Mouse (Mus musculus) embryonic facial prominence, embryonic 11.5 days (tissue): ENCODE measurements around the gene Slc10a6. TPM values are rescaled to one million over a fixed set of nuclear protein-coding genes. Genes with fewer than 3 reads are reported as not detected.

ENCODE experiments used
- ATAC-seq: fragments of 200-750 bp; cut with Nextera tagmentation; replicated peaks from 2 replicates; pipeline ENCODE4 v1.8.0; 2017; ENCODE audit warnings: low read depth; ENCODE audit not compliant: insufficient number of reproducible peaks, low FRiP score, low TSS enrichment
- DNase-seq: peaks from one replicate; pipeline ENCODE4 v3.0.0-alpha.2; 2015; ENCODE audit warnings: low spot score
- H3K27ac ChIP-seq: fragments of 300-500 bp; sonication (generic); replicated peaks from 2 replicates; pipeline ENCODE4 v1.5.1; 2014; ENCODE audit warnings: mild to moderate bottlenecking, low read depth, low read length, control low read depth
- H3K27me3 ChIP-seq: fragments of 300-500 bp; sonication (generic); 2 replicates; pipeline ENCODE4 v1.6.1; 2014; ENCODE audit warnings: mild to moderate bottlenecking, low read length, moderate library complexity, mixed read lengths; ENCODE audit not compliant: control insufficient read depth, insufficient read depth
- H3K36me3 ChIP-seq: fragments of 300-500 bp; sonication (generic); replicated peaks from 2 replicates; pipeline ENCODE4 v1.6.1; 2014; ENCODE audit warnings: low read depth, mild to moderate bottlenecking, low read length, moderate library complexity, mixed read lengths; ENCODE audit not compliant: control insufficient read depth, insufficient read depth
- H3K4me1 ChIP-seq: fragments of 300-500 bp; sonication (generic); 2 replicates; pipeline ENCODE4 v1.6.1; 2014; ENCODE audit warnings: low read length, mixed read lengths; ENCODE audit not compliant: control insufficient read depth, insufficient read depth
- H3K4me2 ChIP-seq: fragments of 300-500 bp; sonication (generic); 2 replicates; pipeline ENCODE4 v1.6.1; 2014; ENCODE audit warnings: low read depth, mild to moderate bottlenecking, control low read depth, low read length, moderate library complexity
- H3K4me3 ChIP-seq: fragments of 300-500 bp; sonication (generic); 2 replicates; pipeline ENCODE4 v1.5.1; 2014; ENCODE audit warnings: low read depth, low read length, control low read depth
- H3K9ac ChIP-seq: fragments of 300-500 bp; sonication (generic); replicated peaks from 2 replicates; pipeline ENCODE4 v1.6.1; 2014; ENCODE audit warnings: mild to moderate bottlenecking, control low read depth, low read length
- H3K9me3 ChIP-seq: fragments of 300-500 bp; sonication (generic); replicated peaks from 2 replicates; pipeline ENCODE4 v1.6.1; 2016; ENCODE audit warnings: mild to moderate bottlenecking, low read length, inconsistent platforms, mixed read lengths; ENCODE audit not compliant: control insufficient read depth
- WGBS: fragments of 180-500 bp; shearing (Covaris S2); extraction: QIAGEN DNeasy Blood & Tissue Kit; methylation state at CpG from one replicate; pipeline ENCODE4 v1.1.7; 2014; 5-methylcytosine and 5-hydroxymethylcytosine counted together
- polyA plus RNA-seq: library from polyadenylated mRNA; unstranded; fragments of >200 nt; fragmentation: Nextera tagmentation; extraction: Ambion mirVana; gene quantifications from 2 replicates; pipeline ENCODE4 v1.2.1, GENCODE M21; 2014

Slc10a6 gene
- 0.13 TPM in 1 of 2 replicates, not detected in the other for polyA plus RNA-seq

DNA sequence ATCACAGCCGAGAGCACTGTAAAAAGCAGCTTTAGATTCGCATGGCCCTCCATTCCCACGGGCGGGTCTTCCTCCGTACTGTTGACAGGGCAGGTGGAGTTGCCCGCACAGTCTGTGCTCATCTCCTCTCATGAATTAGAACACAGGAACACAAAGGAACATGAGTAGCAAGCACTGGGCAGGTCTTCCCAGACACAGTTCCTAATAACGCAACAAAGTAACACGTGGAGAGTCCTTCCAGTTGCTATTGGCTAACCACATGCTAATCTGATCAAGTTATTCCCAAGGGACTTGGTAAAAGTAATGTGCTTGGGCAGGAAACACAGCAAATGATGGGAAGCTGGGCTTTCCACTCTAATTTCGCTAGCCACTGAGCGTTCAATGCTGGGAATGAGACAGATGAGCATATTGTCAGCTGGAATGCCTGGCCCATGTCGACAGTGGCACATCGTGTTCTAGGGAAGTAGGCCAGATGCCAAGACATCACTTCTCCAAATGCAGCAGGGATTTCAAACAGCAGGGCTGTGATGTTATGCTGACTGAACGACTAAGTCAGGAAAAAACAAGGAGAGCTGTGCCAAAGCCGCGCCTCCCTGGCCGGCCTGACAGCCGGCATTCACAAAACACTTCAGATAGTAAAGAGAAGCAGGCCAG is at the start of gene Slc10a6:
Slc10a6 (minus strand) TSS at position 293 of the 654 bp plus-strand sequence.
- Histone ChIP-seq H3K4me1 (no peaks in the 10 kb centered on the region), H3K4me3 (no peak within 1 kb of the TSS), H3K36me3 (no peaks in the 10 kb centered on the region), H3K9me3 (no peaks in the 10 kb centered on the region), H3K4me2 (no peak within 1 kb of the TSS), H3K27me3 (no peaks in the 10 kb centered on the region), H3K27ac (no peak within 1 kb of the TSS), H3K9ac (no peak within 1 kb of the TSS)
- 66% methylated on average over 17 of the region's 17 CpGs for WGBS
- ATAC-seq (no peak), DNase-seq (no peak)

DNA sequence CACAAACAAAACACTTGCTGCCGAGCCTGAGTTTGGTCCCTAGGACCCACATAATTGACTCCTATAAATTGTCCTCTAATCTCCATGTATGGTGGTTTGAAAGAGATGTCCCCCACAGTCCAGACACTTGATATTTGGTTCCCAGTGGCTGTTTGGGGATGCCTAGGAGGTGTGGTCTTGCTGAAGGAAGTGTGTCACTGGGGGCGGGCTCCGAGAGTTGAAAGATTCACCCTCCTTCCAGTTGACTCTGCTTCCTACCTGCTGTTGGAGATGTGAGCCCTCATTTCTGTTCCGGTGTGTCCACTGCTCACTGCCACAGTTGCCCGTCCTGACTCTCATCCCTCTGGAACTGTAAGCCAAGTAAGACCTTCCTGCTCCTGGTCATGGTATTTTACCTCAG is 49.8 kb upstream of the Slc10a6 start:
- Histone ChIP-seq H3K36me3 (no peaks in the 10 kb centered on the region), H3K27ac (no peak overlapping the region), H3K4me2 (no peak overlapping the region), H3K9ac (no peak overlapping the region), H3K27me3 (no peaks in the 10 kb centered on the region), H3K9me3 (no peaks in the 10 kb centered on the region), H3K4me1 (no peaks in the 10 kb centered on the region), H3K4me3 (no peak overlapping the region)
- DNase-seq: no peak
- no peak for ATAC-seq
- WGBS: 94% methylated on average over 5 of the region's 5 CpGs

DNA sequence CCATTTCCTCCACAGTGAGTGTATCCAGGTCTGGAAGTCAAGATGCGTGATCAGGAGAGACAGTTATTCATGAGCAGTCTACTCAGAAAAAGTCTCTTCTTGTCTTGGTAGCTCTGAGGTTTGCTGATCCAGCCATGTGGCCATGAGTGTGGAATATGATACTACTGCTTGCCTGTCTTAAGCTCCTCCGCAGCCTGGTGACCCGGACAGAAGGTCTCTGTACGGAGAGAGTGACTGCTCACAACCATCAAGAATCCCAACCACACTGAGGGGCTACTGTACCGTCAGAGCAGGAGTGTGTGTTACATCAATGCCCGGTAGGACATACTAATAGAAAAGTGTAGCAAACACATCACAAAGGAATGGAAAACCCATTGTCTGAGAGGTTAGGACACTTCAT is 48.7 kb upstream of the Slc10a6 start:
- H3K36me3 ChIP-seq: no peaks in the 10 kb centered on the region
- no peak overlapping the region for H3K4me2 ChIP-seq
- no peaks in the 10 kb centered on the region for H3K4me1 ChIP-seq
- no peak overlapping the region for H3K9ac ChIP-seq
- no peaks in the 10 kb centered on the region for H3K9me3 ChIP-seq
- 63% methylated on average over 6 of the region's 6 CpGs for WGBS
- H3K27ac ChIP-seq: no peak overlapping the region
- ATAC-seq (no peak), DNase-seq (no peak)
- H3K27me3 ChIP-seq: no peaks in the 10 kb centered on the region
- H3K4me3 ChIP-seq: no peak overlapping the region

DNA sequence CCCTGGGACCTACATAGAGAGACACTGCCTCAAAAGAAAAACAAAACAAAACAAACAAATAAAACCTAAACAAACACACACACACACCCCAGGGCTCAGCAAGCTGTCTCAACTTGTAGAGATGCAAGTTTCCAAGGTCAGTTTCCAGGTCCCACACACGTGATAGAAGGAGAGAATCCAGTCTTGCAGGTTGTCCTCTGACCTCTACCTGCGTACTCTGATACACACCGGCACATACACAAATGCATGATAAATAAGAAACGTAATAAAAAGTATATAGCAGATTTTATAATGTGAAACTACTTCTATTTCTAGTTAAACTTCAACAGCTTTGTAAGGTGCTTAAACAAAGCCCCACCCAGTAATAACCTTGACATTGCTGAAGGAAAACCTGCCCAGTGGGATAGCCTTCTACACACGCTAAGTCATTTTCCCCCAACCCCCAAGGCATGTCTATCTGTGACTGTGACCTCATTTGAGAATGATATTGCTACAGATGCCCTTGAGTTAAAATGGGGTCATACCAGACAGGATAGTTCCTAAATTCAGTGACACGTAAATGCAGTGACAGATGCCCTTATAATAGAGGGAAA is 47.2 kb upstream of the Slc10a6 start:
- Histone ChIP-seq H3K4me3 (no peak overlapping the region), H3K9ac (no peak overlapping the region), H3K4me1 (no peaks in the 10 kb centered on the region), H3K36me3 (no peaks in the 10 kb centered on the region), H3K27me3 (no peaks in the 10 kb centered on the region), H3K9me3 (no peaks in the 10 kb centered on the region), H3K4me2 (no peak overlapping the region), H3K27ac (no peak overlapping the region)
- ATAC-seq (no peak), DNase-seq (no peak)
- 89% methylated on average over 6 of the region's 6 CpGs for WGBS

DNA sequence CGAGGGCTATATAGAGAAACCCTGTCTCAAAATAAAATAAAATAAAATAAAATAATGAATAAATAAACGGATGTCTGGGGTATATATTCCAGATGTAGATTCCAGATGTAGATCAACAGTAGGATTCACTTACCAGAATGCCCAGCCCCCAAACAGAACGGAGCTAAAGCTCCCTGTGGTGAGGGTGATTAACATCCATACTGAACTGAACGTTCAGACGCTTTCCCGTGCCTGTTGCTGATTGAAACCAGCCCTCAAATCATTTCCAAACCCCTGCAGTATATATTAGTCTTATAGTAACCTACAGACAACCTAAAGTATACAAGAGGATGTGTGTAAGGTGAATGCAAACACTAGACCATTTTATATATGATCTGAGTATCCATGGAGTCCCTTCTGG is 45.3 kb upstream of the Slc10a6 start:
- peak; percentile 57 for ATAC-seq
- DNase-seq: peak; percentile 78
- H3K27me3 ChIP-seq: no peaks in the 10 kb centered on the region
- no peaks in the 10 kb centered on the region for H3K9me3 ChIP-seq
- no peaks in the 10 kb centered on the region for H3K36me3 ChIP-seq
- WGBS: 34% methylated on average over 6 of the region's 6 CpGs
- H3K27ac ChIP-seq: no peak overlapping the region
- H3K4me3 ChIP-seq: no peak overlapping the region
- H3K9ac ChIP-seq: no peak overlapping the region
- H3K4me2 ChIP-seq: no peak overlapping the region
- no peaks in the 10 kb centered on the region for H3K4me1 ChIP-seq

DNA sequence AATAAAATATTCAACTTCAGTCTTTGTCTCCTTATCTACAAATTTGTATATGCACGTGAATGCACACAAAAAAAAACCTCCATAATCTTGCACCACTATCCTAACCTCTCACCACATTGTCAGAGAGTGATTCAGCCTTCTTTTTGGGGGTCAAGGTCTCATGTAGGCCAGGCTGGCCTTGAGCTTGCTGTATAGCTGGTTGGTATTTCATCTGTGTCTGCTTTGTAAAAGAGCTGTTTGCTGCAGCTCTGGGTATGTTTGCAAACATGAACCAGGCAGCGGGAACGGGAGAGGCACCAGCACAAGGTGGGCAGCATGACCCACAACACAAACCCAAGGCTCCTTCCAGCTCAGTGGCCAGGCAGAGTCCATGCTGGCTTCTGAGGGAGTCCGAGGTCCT is 44.4 kb upstream of the Slc10a6 start:
- no peak overlapping the region for H3K4me3 ChIP-seq
- H3K27ac ChIP-seq: no peak overlapping the region
- no peak for ATAC-seq

DNA sequence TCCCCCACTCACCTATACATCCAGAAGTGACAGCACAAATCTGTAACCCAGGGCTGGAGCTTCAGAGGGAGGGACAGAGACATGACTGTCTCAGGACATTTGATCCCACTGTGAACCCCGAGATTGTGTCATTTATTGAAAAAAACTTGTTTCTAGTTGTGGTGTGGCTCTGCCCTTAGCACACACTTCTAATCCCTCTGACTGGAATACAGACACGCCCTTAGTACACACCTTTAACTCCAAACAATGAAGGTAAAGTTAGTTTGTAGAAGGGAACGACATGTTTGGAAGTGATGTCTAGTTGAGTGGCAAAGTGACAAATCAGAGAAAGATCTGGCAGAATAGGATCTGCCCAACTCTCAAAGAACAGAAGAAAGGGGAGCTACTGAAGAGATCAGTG is 42.7 kb upstream of the Slc10a6 start:
- no peaks in the 10 kb centered on the region for H3K4me1 ChIP-seq
- ATAC-seq (no peak), DNase-seq (no peak)
- no peak overlapping the region for H3K4me3 ChIP-seq
- no peak overlapping the region for H3K9ac ChIP-seq
- H3K27ac ChIP-seq: no peak overlapping the region
- no peak overlapping the region for H3K4me2 ChIP-seq
- H3K36me3 ChIP-seq: no peaks in the 10 kb centered on the region
- H3K9me3 ChIP-seq: no peaks in the 10 kb centered on the region
- H3K27me3 ChIP-seq: no peaks in the 10 kb centered on the region
- 61% methylated on average over 3 of the region's 3 CpGs for WGBS

More for the DNA sequence above, 44.4 kb upstream of the Slc10a6 start:
- H3K27me3 ChIP-seq: no peaks in the 10 kb centered on the region
- H3K4me2 ChIP-seq: no peak overlapping the region
- H3K9ac ChIP-seq: no peak overlapping the region
- H3K36me3 ChIP-seq: no peaks in the 10 kb centered on the region
- DNase-seq: no peak
- no peaks in the 10 kb centered on the region for H3K4me1 ChIP-seq
- WGBS: 88% methylated on average over 4 of the region's 4 CpGs
- H3K9me3 ChIP-seq: no peaks in the 10 kb centered on the region

DNA sequence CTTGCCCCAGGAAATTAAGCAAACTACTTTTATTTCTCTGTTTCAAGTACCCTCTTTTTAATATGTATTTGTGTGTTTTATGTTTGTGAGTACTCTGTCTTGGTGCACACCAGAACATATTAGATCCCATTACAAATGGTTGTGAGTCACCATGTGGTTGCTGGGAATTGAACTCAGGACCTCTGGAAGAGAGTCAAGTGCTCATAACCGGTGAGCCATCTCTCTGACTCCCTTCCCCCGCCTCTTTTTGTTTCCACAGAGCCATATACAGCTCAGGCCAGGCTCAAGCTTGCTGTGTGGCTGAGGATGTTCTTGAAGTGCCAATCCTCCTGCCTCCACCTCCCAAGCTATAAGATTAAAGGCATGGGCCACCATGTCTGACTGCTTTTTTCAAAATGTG is 36.7 kb upstream of the Slc10a6 start:
- Histone ChIP-seq H3K4me2 (no peak overlapping the region), H3K4me1 (no peaks in the 10 kb centered on the region), H3K27me3 (no peaks in the 10 kb centered on the region), H3K9ac (no peak overlapping the region), H3K27ac (no peak overlapping the region), H3K4me3 (no peak overlapping the region), H3K9me3 (no peaks in the 10 kb centered on the region), H3K36me3 (no peaks in the 10 kb centered on the region)
- no peak for ATAC-seq
- WGBS: 85% methylated on average over 2 of the region's 2 CpGs
- no peak for DNase-seq
